Mouse (Mus musculus) gastrocnemius, postnatal 36 days (tissue): ENCODE data around the gene Cytip. TPM values are rescaled to one million over a fixed set of nuclear protein-coding genes. Genes with fewer than 3 reads are reported as not detected.

Experiments used
- DNase-seq, 2 experiments: peaks; one replicate each; pipeline ENCODE4 v3.0.0; 2022
- intact Hi-C: fragments of 180-260 bp; cut with DNase I; formaldehyde crosslinking; loops from one replicate; pipeline ENCODE4 v1.15.1; 2025
- total RNA-seq, 2 experiments: library from RNA; stranded (reverse); gene quantifications; 2 replicates each; pipeline ENCODE4 v1.2.3; 2021

Gene Cytip
- total RNA-seq, 2 experiments from 2014 or later = 0.20 to 0.79 TPM

- intact Hi-C loops = no loop called here
Observed at GRCm38 (mm10) chr2:58163457-58164181, 31.7 kb downstream of the Cytip start.

GRCm38 (mm10) chr2:58161813-58162212 lies 33.5 kb downstream of the Cytip start:
- no peak for DNase-seq
- intact Hi-C loops = no loop called here

More at GRCm38 (mm10) chr2:58163457-58164181, 31.7 kb downstream of the Cytip start:
- DNase-seq = no peak

- intact Hi-C loops = no loop called here
- no peak for DNase-seq
Observed at GRCm38 (mm10) chr2:58160541-58161307, 34.6 kb downstream of the Cytip start.

- DNase-seq = no peak
- intact Hi-C loops = no loop called here
Observed at GRCm38 (mm10) chr2:58159880-58160279, 35.5 kb downstream of the Cytip start.

- intact Hi-C loops = no loop called here
Observed at GRCm38 (mm10) chr2:58159121-58159520, 36.2 kb downstream of the Cytip start.

GRCm38 (mm10) chr2:58158539-58158938 lies 36.8 kb downstream of the Cytip start:
- intact Hi-C loops = no loop called here
- no peak for DNase-seq

More at GRCm38 (mm10) chr2:58159121-58159520, 36.2 kb downstream of the Cytip start:
- DNase-seq = no peak

- DNase-seq = no peak
- intact Hi-C loops = no loop called here
Observed at GRCm38 (mm10) chr2:58158107-58158506, 37.2 kb downstream of the Cytip start.

GRCm38 (mm10) chr2:58157466-58157865 lies 37.9 kb downstream of the Cytip start:
- intact Hi-C loops = no loop called here

GRCm38 (mm10) chr2:58156495-58157392 lies 38.6 kb downstream of the Cytip start:
- intact Hi-C loops = no loop called here

More at GRCm38 (mm10) chr2:58157466-58157865, 37.9 kb downstream of the Cytip start:
- no peak for DNase-seq

GRCm38 (mm10) chr2:58156108-58156415 lies 39.3 kb downstream of the Cytip start:
- intact Hi-C loops = no loop called here
- no peak for DNase-seq

More at GRCm38 (mm10) chr2:58156495-58157392, 38.6 kb downstream of the Cytip start:
- DNase-seq = no peak

- intact Hi-C loops = no loop called here
- DNase-seq = no peak
Observed at GRCm38 (mm10) chr2:58155271-58156107, 39.8 kb downstream of the Cytip start.

GRCm38 (mm10) chr2:58154555-58154954 lies 40.8 kb downstream of the Cytip start:
- DNase-seq = no peak
- intact Hi-C loops = no loop called here

GRCm38 (mm10) chr2:58153742-58154141 lies 41.6 kb downstream of the Cytip start:
- intact Hi-C loops = no loop called here
- DNase-seq = no peak

GRCm38 (mm10) chr2:58149983-58150405 lies 45.3 kb downstream of the Cytip start:
- no peak for DNase-seq
- intact Hi-C loops = no loop called here

- DNase-seq = no peak
- intact Hi-C loops = no loop called here
Observed at GRCm38 (mm10) chr2:58146572-58146971, 48.8 kb downstream of the Cytip start.

- no peak for DNase-seq
- intact Hi-C loops = no loop called here
Observed at GRCm38 (mm10) chr2:58140531-58140930, 54.8 kb downstream of the Cytip start.

GRCm38 (mm10) chr2:58138611-58139010 lies 56.7 kb downstream of the Cytip start:
- intact Hi-C loops = no loop called here

GRCm38 (mm10) chr2:58137676-58138075 lies 57.7 kb downstream of the Cytip start:
- DNase-seq = no peak
- intact Hi-C loops = no loop called here

More at GRCm38 (mm10) chr2:58138611-58139010, 56.7 kb downstream of the Cytip start:
- DNase-seq = no peak

- intact Hi-C loops = no loop called here
- no peak for DNase-seq
Observed at GRCm38 (mm10) chr2:58136526-58136925, 58.8 kb downstream of the Cytip start.

GRCm38 (mm10) chr2:58135061-58135463 lies 60.3 kb downstream of the Cytip start:
- intact Hi-C loops = no loop called here
- DNase-seq = no peak
